Mouse (Mus musculus): ENCODE measurements around the gene Tarbp1. TPM values are rescaled to one million over a fixed set of nuclear protein-coding genes. Genes with fewer than 3 reads are reported as not detected.

Tarbp1 gene
- polyA plus RNA-seq, 1 experiment from 2014 or later: 0.99 TPM

- Histone ChIP-seq H3K27me3 (replicated peaks; ENCODE audit: control insufficient read depth, insufficient read depth, low read length) (no peaks in the 10 kb centered on the region), H3K36me3 (ENCODE audit: control insufficient read depth, insufficient read depth) (no peaks in the 10 kb centered on the region), H3K9ac (ENCODE audit: low read depth, low read length) (no peak overlapping the region), H3K27ac (ENCODE audit: low read depth, low read length) (no peak overlapping the region), H3K4me3 (ENCODE audit: low read depth, low read length) (no peak overlapping the region), H3K9me3 (ENCODE audit: control insufficient read depth) (no peaks in the 10 kb centered on the region), H3K4me1 (replicated peaks; ENCODE audit: control insufficient read depth, insufficient read depth, low read length) (peaks cover 6% of the 10 kb centered on the region; the same call in 1 of the 2 replicates), H3K4me2 (replicated peaks; ENCODE audit: low read depth) (no peak overlapping the region)
- no peak for ATAC-seq
- 78% methylated on average over 15 of the region's 15 CpGs for WGBS
- TF ChIP-seq CTCF (IDR thresholded peaks at IDR 0.05; ENCODE audit: low read depth): no peak
Measured at GRCm38 (mm10) chr8:126494160-126495110, 19.6 kb upstream of the Tarbp1 start.

- Histone ChIP-seq H3K4me2 (replicated peaks; ENCODE audit: low read depth) (no peak overlapping the region), H3K4me3 (ENCODE audit: low read depth, low read length) (no peak overlapping the region), H3K27ac (ENCODE audit: low read depth, low read length) (no peak overlapping the region), H3K9me3 (ENCODE audit: control insufficient read depth) (no peaks in the 10 kb centered on the region), H3K4me1 (replicated peaks; ENCODE audit: control insufficient read depth, insufficient read depth, low read length) (no peaks in the 10 kb centered on the region), H3K27me3 (replicated peaks; ENCODE audit: control insufficient read depth, insufficient read depth, low read length) (no peaks in the 10 kb centered on the region), H3K9ac (ENCODE audit: low read depth, low read length) (no peak overlapping the region), H3K36me3 (ENCODE audit: control insufficient read depth, insufficient read depth) (no peaks in the 10 kb centered on the region)
- TF ChIP-seq CTCF (IDR thresholded peaks at IDR 0.05; ENCODE audit: low read depth): peak; percentile 94
- peak; percentile 41; the same call in 1 of the 2 replicates for ATAC-seq
- WGBS: 4% methylated on average over 5 of the region's 5 CpGs
Measured at GRCm38 (mm10) chr8:126482938-126483337, 8.1 kb upstream of the Tarbp1 start.

GRCm38 (mm10) chr8:126482348-126482720 is 7.5 kb upstream of the Tarbp1 start:
- Histone ChIP-seq H3K27ac (ENCODE audit: low read depth, low read length) (no peak overlapping the region), H3K9me3 (ENCODE audit: control insufficient read depth) (no peaks in the 10 kb centered on the region), H3K27me3 (replicated peaks; ENCODE audit: control insufficient read depth, insufficient read depth, low read length) (no peaks in the 10 kb centered on the region), H3K4me1 (replicated peaks; ENCODE audit: control insufficient read depth, insufficient read depth, low read length) (no peaks in the 10 kb centered on the region), H3K9ac (ENCODE audit: low read depth, low read length) (no peak overlapping the region), H3K36me3 (ENCODE audit: control insufficient read depth, insufficient read depth) (no peaks in the 10 kb centered on the region), H3K4me3 (ENCODE audit: low read depth, low read length) (no peak overlapping the region), H3K4me2 (replicated peaks; ENCODE audit: low read depth) (no peak overlapping the region)
- WGBS: 44% methylated on average over 2 of the region's 2 CpGs
- ATAC-seq: no peak
- no peak for TF ChIP-seq CTCF (IDR thresholded peaks at IDR 0.05; ENCODE audit: low read depth)

- Histone ChIP-seq H3K36me3 (ENCODE audit: control insufficient read depth, insufficient read depth) (no peaks in the 10 kb centered on the region), H3K27ac (ENCODE audit: low read depth, low read length) (no peak overlapping the region), H3K9me3 (ENCODE audit: control insufficient read depth) (no peaks in the 10 kb centered on the region), H3K4me3 (ENCODE audit: low read depth, low read length) (no peak overlapping the region), H3K4me1 (replicated peaks; ENCODE audit: control insufficient read depth, insufficient read depth, low read length) (no peaks in the 10 kb centered on the region), H3K27me3 (replicated peaks; ENCODE audit: control insufficient read depth, insufficient read depth, low read length) (no peaks in the 10 kb centered on the region), H3K9ac (ENCODE audit: low read depth, low read length) (no peak overlapping the region), H3K4me2 (replicated peaks; ENCODE audit: low read depth) (no peak overlapping the region)
- ATAC-seq: 0 out of 2 replicates have a peak, but pooled peaks have one; percentile 51
- TF ChIP-seq CTCF (IDR thresholded peaks at IDR 0.05; ENCODE audit: low read depth): peak; percentile 82
- 56% methylated on average over 8 of the region's 8 CpGs for WGBS
Measured at GRCm38 (mm10) chr8:126481494-126482347, 6.9 kb upstream of the Tarbp1 start.

GRCm38 (mm10) chr8:126480366-126480765 is 5.5 kb upstream of the Tarbp1 start:
- ATAC-seq: no peak
- H3K4me2 ChIP-seq (replicated peaks; ENCODE audit: low read depth): no peak overlapping the region
- TF ChIP-seq CTCF (IDR thresholded peaks at IDR 0.05; ENCODE audit: low read depth): no peak
- H3K9ac ChIP-seq (ENCODE audit: low read depth, low read length): no peak overlapping the region
- no peaks in the 10 kb centered on the region for H3K9me3 ChIP-seq (ENCODE audit: control insufficient read depth)
- H3K4me3 ChIP-seq (ENCODE audit: low read depth, low read length): no peak overlapping the region
- H3K4me1 ChIP-seq (replicated peaks; ENCODE audit: control insufficient read depth, insufficient read depth, low read length): no peaks in the 10 kb centered on the region
- H3K27ac ChIP-seq (ENCODE audit: low read depth, low read length): no peak overlapping the region
- H3K36me3 ChIP-seq (ENCODE audit: control insufficient read depth, insufficient read depth): no peaks in the 10 kb centered on the region
- H3K27me3 ChIP-seq (replicated peaks; ENCODE audit: control insufficient read depth, insufficient read depth, low read length): no peaks in the 10 kb centered on the region
- WGBS: 78% methylated on average over 2 of the region's 2 CpGs

GRCm38 (mm10) chr8:126478714-126479113 is 3.8 kb upstream of the Tarbp1 start:
- Histone ChIP-seq H3K36me3 (ENCODE audit: control insufficient read depth, insufficient read depth) (no peaks in the 10 kb centered on the region), H3K9ac (ENCODE audit: low read depth, low read length) (no peak overlapping the region), H3K9me3 (ENCODE audit: control insufficient read depth) (no peaks in the 10 kb centered on the region), H3K4me3 (ENCODE audit: low read depth, low read length) (no peak overlapping the region), H3K4me1 (replicated peaks; ENCODE audit: control insufficient read depth, insufficient read depth, low read length) (no peaks in the 10 kb centered on the region; the same call in 1 of the 2 replicates), H3K27me3 (replicated peaks; ENCODE audit: control insufficient read depth, insufficient read depth, low read length) (no peaks in the 10 kb centered on the region), H3K4me2 (replicated peaks; ENCODE audit: low read depth) (no peak overlapping the region), H3K27ac (ENCODE audit: low read depth, low read length) (no peak overlapping the region)
- ATAC-seq: no peak
- WGBS: 15% methylated on average over 3 of the region's 3 CpGs
- TF ChIP-seq CTCF (IDR thresholded peaks at IDR 0.05; ENCODE audit: low read depth): no peak
